Mouse (Mus musculus): Measurements from ENCODE around the gene Kif19a. TPM values are rescaled to one million over a fixed set of nuclear protein-coding genes. Genes with fewer than 3 reads are reported as not detected.

The Kif19a gene
- polyA plus RNA-seq, 1 experiment from 2014 or later = 0.11 TPM

GRCm38 (mm10) chr11:114789061-114789714, 24.0 kb downstream of the Kif19a start:
- H3K27me3 ChIP-seq (ENCODE audit: insufficient read depth, low read length) = peaks cover 66% of the 10 kb centered on the region
- H3K4me1 ChIP-seq (replicated peaks; ENCODE audit: insufficient read depth, low read length) = peaks cover 14% of the 10 kb centered on the region; the same call in 1 of the 2 replicates
- WGBS = 7% methylated on average over 30 of the region's 30 CpGs
- H3K4me2 ChIP-seq (ENCODE audit: low read length) = peak overlapping the region; percentile 34
- no peak overlapping the region for H3K9ac ChIP-seq (ENCODE audit: low read depth, low read length)
- no peak overlapping the region for H3K4me3 ChIP-seq (replicated peaks; ENCODE audit: low read depth, low read length)
- peak; percentile 95 for TF ChIP-seq CTCF (IDR thresholded peaks at IDR 0.05; ENCODE audit: low read depth)
- ATAC-seq (replicated peaks; ENCODE audit: low FRiP score, low read depth) = peak; percentile 34; the same call in 1 of the 2 replicates
- peak; percentile 78 for DNase-seq (ENCODE audit: low spot score)
- H3K9me3 ChIP-seq (replicated peaks; ENCODE audit: low read length) = no peaks in the 10 kb centered on the region
- no peaks in the 10 kb centered on the region for H3K36me3 ChIP-seq (ENCODE audit: insufficient read depth, low read length)
- no peak overlapping the region for H3K27ac ChIP-seq

- Histone ChIP-seq H3K4me1 (replicated peaks; ENCODE audit: insufficient read depth, low read length) (peaks cover 16% of the 10 kb centered on the region; the same call in 1 of the 2 replicates), H3K9me3 (replicated peaks; ENCODE audit: low read length) (no peaks in the 10 kb centered on the region), H3K4me2 (ENCODE audit: low read length) (no peak overlapping the region), H3K4me3 (replicated peaks; ENCODE audit: low read depth, low read length) (no peak overlapping the region), H3K27ac (no peak overlapping the region), H3K27me3 (ENCODE audit: insufficient read depth, low read length) (peaks cover 66% of the 10 kb centered on the region), H3K9ac (ENCODE audit: low read depth, low read length) (no peak overlapping the region), H3K36me3 (ENCODE audit: insufficient read depth, low read length) (no peaks in the 10 kb centered on the region)
- DNase-seq (ENCODE audit: low spot score) (no peak), ATAC-seq (replicated peaks; ENCODE audit: low FRiP score, low read depth) (no peak)
- WGBS = 31% methylated on average over 9 of the region's 9 CpGs
- no peak for TF ChIP-seq CTCF (IDR thresholded peaks at IDR 0.05; ENCODE audit: low read depth)
Measured at GRCm38 (mm10) chr11:114789716-114790115, 24.5 kb downstream of the Kif19a start.

GRCm38 (mm10) chr11:114790171-114790570, 25.0 kb downstream of the Kif19a start:
- no peak overlapping the region for H3K4me2 ChIP-seq (ENCODE audit: low read length)
- ATAC-seq (replicated peaks; ENCODE audit: low FRiP score, low read depth) = no peak
- no peak overlapping the region for H3K9ac ChIP-seq (ENCODE audit: low read depth, low read length)
- H3K4me1 ChIP-seq (replicated peaks; ENCODE audit: insufficient read depth, low read length) = peaks cover 20% of the 10 kb centered on the region
- H3K27ac ChIP-seq = no peak overlapping the region
- DNase-seq (ENCODE audit: low spot score) = no peak
- H3K27me3 ChIP-seq (ENCODE audit: insufficient read depth, low read length) = peaks cover 66% of the 10 kb centered on the region
- TF ChIP-seq CTCF (IDR thresholded peaks at IDR 0.05; ENCODE audit: low read depth) = no peak
- no peaks in the 10 kb centered on the region for H3K9me3 ChIP-seq (replicated peaks; ENCODE audit: low read length)
- no peaks in the 10 kb centered on the region for H3K36me3 ChIP-seq (ENCODE audit: insufficient read depth, low read length)
- H3K4me3 ChIP-seq (replicated peaks; ENCODE audit: low read depth, low read length) = no peak overlapping the region
- 74% methylated on average over 12 of the region's 12 CpGs for WGBS

- Histone ChIP-seq H3K9ac (ENCODE audit: low read depth, low read length) (no peak overlapping the region), H3K4me1 (replicated peaks; ENCODE audit: insufficient read depth, low read length) (peaks cover 27% of the 10 kb centered on the region), H3K36me3 (ENCODE audit: insufficient read depth, low read length) (no peaks in the 10 kb centered on the region), H3K4me2 (ENCODE audit: low read length) (no peak overlapping the region), H3K27me3 (ENCODE audit: insufficient read depth, low read length) (peaks cover 64% of the 10 kb centered on the region), H3K4me3 (replicated peaks; ENCODE audit: low read depth, low read length) (no peak overlapping the region), H3K27ac (no peak overlapping the region), H3K9me3 (replicated peaks; ENCODE audit: low read length) (no peaks in the 10 kb centered on the region)
- 38% methylated on average over 4 of the region's 4 CpGs for WGBS
- ATAC-seq (replicated peaks; ENCODE audit: low FRiP score, low read depth) (no peak), DNase-seq (ENCODE audit: low spot score) (no peak)
- peak; percentile 52 for TF ChIP-seq CTCF (IDR thresholded peaks at IDR 0.05; ENCODE audit: low read depth)
Measured at GRCm38 (mm10) chr11:114790841-114791240, 25.7 kb downstream of the Kif19a start.

GRCm38 (mm10) chr11:114791351-114791889, 26.2 kb downstream of the Kif19a start:
- no peak overlapping the region for H3K27ac ChIP-seq
- no peak for DNase-seq (ENCODE audit: low spot score)
- H3K36me3 ChIP-seq (ENCODE audit: insufficient read depth, low read length) = no peaks in the 10 kb centered on the region
- H3K9ac ChIP-seq (ENCODE audit: low read depth, low read length) = peak overlapping the region; percentile 27; the same call in 1 of the 2 replicates
- peaks cover 30% of the 10 kb centered on the region for H3K4me1 ChIP-seq (replicated peaks; ENCODE audit: insufficient read depth, low read length)
- peak overlapping the region; percentile 37 for H3K4me3 ChIP-seq (replicated peaks; ENCODE audit: low read depth, low read length)
- no peak for TF ChIP-seq CTCF (IDR thresholded peaks at IDR 0.05; ENCODE audit: low read depth)
- H3K9me3 ChIP-seq (replicated peaks; ENCODE audit: low read length) = no peaks in the 10 kb centered on the region
- H3K27me3 ChIP-seq (ENCODE audit: insufficient read depth, low read length) = peaks cover 58% of the 10 kb centered on the region
- WGBS = 3% methylated on average over 43 of the region's 50 CpGs
- H3K4me2 ChIP-seq (ENCODE audit: low read length) = peak overlapping the region; percentile 73
- ATAC-seq (replicated peaks; ENCODE audit: low FRiP score, low read depth) = no peak

- ATAC-seq (replicated peaks; ENCODE audit: low FRiP score, low read depth) (no peak), DNase-seq (ENCODE audit: low spot score) (no peak)
- no peaks in the 10 kb centered on the region for H3K9me3 ChIP-seq (replicated peaks; ENCODE audit: low read length)
- H3K4me3 ChIP-seq (replicated peaks; ENCODE audit: low read depth, low read length) = peak overlapping the region; percentile 37
- H3K4me1 ChIP-seq (replicated peaks; ENCODE audit: insufficient read depth, low read length) = peaks cover 30% of the 10 kb centered on the region
- H3K36me3 ChIP-seq (ENCODE audit: insufficient read depth, low read length) = no peaks in the 10 kb centered on the region
- TF ChIP-seq CTCF (IDR thresholded peaks at IDR 0.05; ENCODE audit: low read depth) = no peak
- peak overlapping the region; percentile 35 for H3K9ac ChIP-seq (ENCODE audit: low read depth, low read length)
- WGBS = 1% methylated on average over 59 of the region's 59 CpGs
- H3K27me3 ChIP-seq (ENCODE audit: insufficient read depth, low read length) = peaks cover 53% of the 10 kb centered on the region
- peak overlapping the region; percentile 73 for H3K4me2 ChIP-seq (ENCODE audit: low read length)
- no peak overlapping the region for H3K27ac ChIP-seq
Measured at GRCm38 (mm10) chr11:114791891-114792411, 26.8 kb downstream of the Kif19a start.

Measured in kidney, postnatal 0 days (tissue).